Mouse (Mus musculus): ENCODE measurements around the gene Scgb2b2.

Scgb2b2 gene

DNA sequence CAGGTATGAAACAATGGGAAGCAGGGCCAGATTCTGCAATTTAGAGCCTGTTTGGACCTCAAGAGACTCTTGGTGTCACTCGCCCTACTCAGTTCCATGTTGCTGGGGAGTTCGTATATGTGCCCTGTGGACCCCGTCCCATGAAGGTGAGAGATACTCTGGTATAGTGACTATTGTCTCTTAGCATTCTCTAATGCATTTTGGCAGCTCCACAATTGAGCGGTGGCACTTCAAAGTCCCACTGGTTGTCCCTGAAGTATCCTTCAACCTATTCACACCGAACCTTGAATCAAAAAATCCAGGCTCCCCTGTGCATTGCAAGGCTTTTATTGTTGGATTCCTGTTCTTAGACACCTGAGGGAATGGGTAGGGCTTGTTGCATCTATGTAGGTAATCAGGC is at the start of gene Scgb2b2:
Scgb2b2 (plus strand) TSS at position 301 of the 400 bp plus-strand sequence.
- DNase-seq (ENCODE audit: low read depth, low spot score) = no peak

DNA sequence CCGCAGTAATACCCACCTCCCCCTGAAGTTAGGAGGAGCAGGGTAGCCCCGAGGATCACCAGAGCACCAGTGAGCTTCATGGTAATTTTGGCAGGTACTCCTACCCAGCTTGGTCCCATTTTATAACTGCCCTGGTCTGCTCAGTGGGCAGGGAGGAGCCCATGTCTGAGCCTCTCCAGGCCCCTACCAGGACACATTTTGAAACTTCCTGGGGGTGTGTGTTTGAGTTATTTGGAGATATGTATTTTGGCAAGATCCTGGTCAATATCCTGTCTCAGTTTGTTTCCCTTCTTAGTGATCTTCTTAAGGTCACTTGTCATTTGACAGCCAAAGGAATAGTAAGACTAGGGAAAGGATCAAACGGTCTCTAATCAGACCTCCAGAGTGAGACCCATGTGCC is 1.4 kb downstream of the Scgb2b2 start, which contains the start of gene Scgb1b2:
Scgb1b2 (minus strand) TSS at position 101 of the 400 bp plus-strand sequence.
- DNase-seq (ENCODE audit: low read depth, low spot score) = no peak
